Mouse (Mus musculus) intestine, embryonic 16.5 days (tissue): ENCODE data around the gene Fdx1. TPM values are rescaled to one million over a fixed set of nuclear protein-coding genes. Genes with fewer than 3 reads are reported as not detected.

Source experiments
- ATAC-seq: fragments of 200-750 bp; cut with Nextera tagmentation; 2 replicates; pipeline ENCODE4 v1.8.0; 2017; ENCODE audit warnings: moderate TSS enrichment, moderate library complexity
- H3K27ac ChIP-seq: fragments of 300-500 bp; sonication (generic); 2 replicates; pipeline ENCODE4 v1.5.1; 2014; ENCODE audit warnings: mild to moderate bottlenecking, low read length
- H3K27me3 ChIP-seq: fragments of 300-500 bp; sonication (generic); replicated peaks from 2 replicates; pipeline ENCODE4 v1.6.1; 2014; ENCODE audit warnings: low read length, control low read depth, mixed read lengths; ENCODE audit not compliant: control insufficient read depth, insufficient read depth
- H3K36me3 ChIP-seq: fragments of 300-500 bp; sonication (generic); 2 replicates; pipeline ENCODE4 v1.6.1; 2014; ENCODE audit warnings: low read length, control low read depth; ENCODE audit not compliant: control insufficient read depth, insufficient read depth
- H3K4me1 ChIP-seq: fragments of 300-500 bp; sonication (generic); 2 replicates; pipeline ENCODE4 v1.6.1; 2014; ENCODE audit warnings: low read length, control low read depth, mixed read lengths; ENCODE audit not compliant: control insufficient read depth, insufficient read depth
- H3K4me2 ChIP-seq: fragments of 300-500 bp; sonication (generic); 2 replicates; pipeline ENCODE4 v1.6.1; 2014; ENCODE audit warnings: low read depth, low read length, control low read depth
- H3K4me3 ChIP-seq: fragments of 300-500 bp; sonication (generic); 2 replicates; pipeline ENCODE4 v1.5.1; 2014; ENCODE audit warnings: mild to moderate bottlenecking, low read length
- H3K9ac ChIP-seq: fragments of 300-500 bp; sonication (generic); 2 replicates; pipeline ENCODE4 v1.6.1; 2014; ENCODE audit warnings: low read depth, low read length
- H3K9me3 ChIP-seq: fragments of 300-500 bp; sonication (generic); 2 replicates; pipeline ENCODE4 v1.6.1; 2016; ENCODE audit warnings: low read length, control low read depth; ENCODE audit not compliant: control insufficient read depth
- WGBS: fragments of 180-500 bp; shearing (Covaris S2); extraction: QIAGEN DNeasy Blood & Tissue Kit; methylation state at CpG from one replicate; pipeline ENCODE4 v1.1.7; 2014; 5-methylcytosine and 5-hydroxymethylcytosine counted together
- polyA plus RNA-seq: library from polyadenylated mRNA; unstranded; fragments of >200 nt; fragmentation: Nextera tagmentation; extraction: Ambion mirVana; gene quantifications from 2 replicates; pipeline ENCODE4 v1.2.1, GENCODE M21; 2015

Gene Fdx1
- polyA plus RNA-seq, 1 experiment from 2014 or later, result 85.7 TPM

DNA sequence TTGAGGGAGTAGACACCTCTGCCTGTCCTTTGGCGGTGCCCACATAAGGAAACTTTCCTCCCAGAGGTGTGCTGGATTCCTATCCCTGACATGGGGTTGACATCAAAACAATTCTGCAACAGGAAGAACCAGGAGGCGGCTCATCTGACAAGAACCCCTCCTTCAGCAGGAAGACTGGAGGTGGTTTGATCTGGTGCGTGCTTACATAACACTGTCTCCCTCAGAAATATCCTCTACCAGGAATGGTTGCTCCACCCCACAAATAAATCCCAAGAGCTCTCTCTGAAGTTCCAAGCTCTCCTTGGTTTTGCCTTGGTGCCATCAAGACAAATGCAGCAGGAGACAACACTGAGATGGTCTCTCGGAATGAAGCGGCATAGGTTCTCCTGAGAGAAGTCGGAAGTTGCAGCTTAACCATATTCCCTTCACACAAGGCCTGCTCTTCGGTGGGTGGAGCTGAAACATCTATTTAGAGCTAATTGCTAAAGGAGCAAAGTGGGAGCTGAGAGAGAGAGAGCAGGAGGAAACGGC is 38.7 kb downstream of the Fdx1 start:
- Histone ChIP-seq H3K4me1 (peaks cover 6% of the 10 kb centered on the region; the same call in 1 of the 2 replicates), H3K4me3 (no peak overlapping the region), H3K27ac (no peak overlapping the region), H3K27me3 (no peaks in the 10 kb centered on the region), H3K9me3 (no peaks in the 10 kb centered on the region), H3K36me3 (no peaks in the 10 kb centered on the region), H3K9ac (no peak overlapping the region), H3K4me2 (no peak overlapping the region)
- ATAC-seq, result no peak
- 76% methylated on average over 8 of the region's 8 CpGs for WGBS

DNA sequence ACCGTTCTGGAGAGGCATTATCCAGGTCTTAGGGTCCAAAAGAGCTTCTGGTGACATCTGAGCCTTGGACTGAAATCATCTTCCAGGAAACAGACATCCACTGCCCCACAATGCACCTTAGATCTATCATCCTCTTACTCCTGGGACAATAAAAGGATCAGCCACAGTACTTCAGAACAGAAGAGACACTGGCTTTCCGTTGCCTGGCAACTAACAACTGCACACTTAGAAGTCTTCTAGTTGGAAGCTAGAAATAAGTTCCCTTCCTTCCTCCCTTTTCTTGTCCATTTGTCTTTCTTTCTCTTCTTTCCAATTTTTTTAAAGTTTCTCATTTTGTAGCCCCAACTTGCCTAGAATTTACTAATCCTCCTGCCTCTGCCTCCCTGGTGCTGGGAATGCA is 40.6 kb downstream of the Fdx1 start:
- no peaks in the 10 kb centered on the region for H3K36me3 ChIP-seq
- H3K4me3 ChIP-seq, result no peak overlapping the region
- H3K27ac ChIP-seq, result no peak overlapping the region
- H3K27me3 ChIP-seq, result no peaks in the 10 kb centered on the region
- H3K4me2 ChIP-seq, result no peak overlapping the region
- H3K9me3 ChIP-seq, result no peaks in the 10 kb centered on the region
- no peak overlapping the region for H3K9ac ChIP-seq
- ATAC-seq, result no peak
- peaks cover under 1% of the 10 kb centered on the region; the same call in 1 of the 2 replicates for H3K4me1 ChIP-seq
- 81% methylated on average over 2 of the region's 2 CpGs for WGBS

DNA sequence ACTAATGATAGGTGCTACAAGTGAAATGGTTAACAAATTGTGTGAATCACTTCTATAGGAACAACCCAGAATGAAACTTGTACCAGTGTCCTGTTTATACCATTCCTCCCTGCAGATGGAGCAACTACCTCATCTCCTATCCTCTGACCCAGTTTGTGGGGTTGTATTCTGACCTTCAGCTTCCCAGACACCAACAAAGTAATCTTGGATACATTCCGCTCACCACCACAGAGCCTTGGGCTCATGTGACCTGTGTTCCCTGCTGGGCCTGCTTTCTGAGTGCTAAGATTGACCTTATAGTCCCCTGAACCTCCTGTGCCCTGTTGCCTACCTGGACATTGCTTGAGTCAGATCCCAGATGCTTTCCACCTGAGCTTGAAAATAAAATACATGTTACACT is 47.8 kb downstream of the Fdx1 start:
- H3K9ac ChIP-seq, result no peak overlapping the region
- no peaks in the 10 kb centered on the region for H3K4me1 ChIP-seq
- no peaks in the 10 kb centered on the region for H3K36me3 ChIP-seq
- H3K4me2 ChIP-seq, result no peak overlapping the region
- WGBS, result 71% methylated on average over 1 of the region's 1 CpGs
- no peak overlapping the region for H3K4me3 ChIP-seq
- no peaks in the 10 kb centered on the region for H3K9me3 ChIP-seq
- ATAC-seq, result no peak
- no peak overlapping the region for H3K27ac ChIP-seq
- H3K27me3 ChIP-seq, result no peaks in the 10 kb centered on the region

DNA sequence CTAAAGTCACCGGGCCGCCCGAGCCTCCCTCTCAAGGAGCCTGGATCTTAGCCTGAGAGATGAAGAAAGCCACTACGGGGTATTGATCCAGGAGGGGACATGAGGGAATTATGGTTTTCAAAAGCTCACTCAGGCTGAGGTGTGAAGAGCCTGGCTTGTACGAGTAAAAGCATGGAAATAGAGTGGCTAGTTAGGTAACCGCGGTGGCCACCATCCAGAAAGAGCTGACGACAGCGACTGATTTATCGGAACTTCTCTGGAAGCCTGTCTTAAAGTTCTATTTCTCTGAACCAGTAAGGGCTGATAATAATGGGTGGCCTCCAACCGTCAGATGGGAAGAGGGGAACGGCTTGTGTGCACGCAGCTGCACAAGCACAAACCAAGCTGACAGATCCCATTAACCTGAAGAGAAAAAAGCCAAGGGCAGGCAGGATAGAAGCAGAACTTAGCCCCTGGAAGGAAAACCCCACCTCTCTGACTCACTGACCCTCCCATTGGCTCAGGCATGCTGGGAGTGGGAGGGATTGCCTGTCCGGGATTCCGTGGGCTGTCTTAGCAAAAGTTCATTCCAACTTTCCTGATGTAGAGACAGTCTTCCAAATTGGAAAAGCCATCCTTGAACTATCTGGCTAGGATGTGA is 48.8 kb downstream of the Fdx1 start:
- Histone ChIP-seq H3K36me3 (no peaks in the 10 kb centered on the region), H3K4me2 (no peak overlapping the region), H3K9me3 (no peaks in the 10 kb centered on the region), H3K27ac (no peak overlapping the region), H3K4me3 (no peak overlapping the region), H3K9ac (no peak overlapping the region), H3K4me1 (no peaks in the 10 kb centered on the region), H3K27me3 (no peaks in the 10 kb centered on the region)
- WGBS, result 75% methylated on average over 15 of the region's 15 CpGs
- ATAC-seq, result no peak

DNA sequence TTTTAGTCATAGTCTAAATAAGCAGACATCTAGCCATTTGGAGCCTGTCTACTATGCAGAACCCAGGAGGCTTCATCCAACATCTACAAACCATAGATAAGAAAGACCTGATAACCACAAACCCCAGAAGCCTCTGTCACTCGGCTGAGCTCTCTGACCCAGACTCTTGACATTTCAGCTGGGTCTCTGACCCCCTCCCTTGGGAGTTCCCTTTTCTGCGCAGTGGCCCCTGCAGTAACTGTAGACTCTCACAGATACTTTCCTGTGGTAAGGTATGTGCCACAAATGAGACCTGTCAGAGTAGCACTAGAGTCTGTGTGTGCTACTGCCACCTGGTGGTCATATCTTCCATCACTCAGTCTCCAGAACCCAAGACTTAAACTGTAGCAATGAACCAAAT is 54.5 kb downstream of the Fdx1 start:
- Histone ChIP-seq H3K27me3 (no peaks in the 10 kb centered on the region), H3K36me3 (no peaks in the 10 kb centered on the region), H3K4me2 (no peak overlapping the region), H3K9ac (no peak overlapping the region), H3K4me1 (no peaks in the 10 kb centered on the region), H3K9me3 (no peaks in the 10 kb centered on the region), H3K27ac (no peak overlapping the region), H3K4me3 (no peak overlapping the region)
- 4% methylated on average over 2 of the region's 2 CpGs for WGBS
- ATAC-seq, result no peak; the same call in 1 of the 2 replicates

DNA sequence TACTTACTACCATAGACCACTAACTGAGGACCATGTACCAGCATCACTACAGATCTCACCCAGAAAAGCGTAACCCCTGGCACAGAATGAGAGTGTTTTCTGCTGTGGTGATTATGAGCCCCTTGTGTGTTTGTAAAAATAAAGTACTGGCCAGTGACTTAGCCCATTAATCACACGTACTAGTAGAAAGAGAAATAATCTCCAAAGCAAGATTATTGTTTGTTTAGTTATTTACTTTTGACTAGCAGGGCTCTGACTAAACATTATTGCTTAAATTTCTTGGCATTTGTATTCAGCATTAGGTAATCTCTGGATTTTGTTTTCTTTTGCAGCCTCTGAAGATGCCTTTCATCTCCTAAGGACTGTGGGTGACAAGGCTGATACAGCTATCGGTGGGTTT is 55.1 kb downstream of the Fdx1 start:
- WGBS, result 72% methylated on average over 3 of the region's 3 CpGs

DNA sequence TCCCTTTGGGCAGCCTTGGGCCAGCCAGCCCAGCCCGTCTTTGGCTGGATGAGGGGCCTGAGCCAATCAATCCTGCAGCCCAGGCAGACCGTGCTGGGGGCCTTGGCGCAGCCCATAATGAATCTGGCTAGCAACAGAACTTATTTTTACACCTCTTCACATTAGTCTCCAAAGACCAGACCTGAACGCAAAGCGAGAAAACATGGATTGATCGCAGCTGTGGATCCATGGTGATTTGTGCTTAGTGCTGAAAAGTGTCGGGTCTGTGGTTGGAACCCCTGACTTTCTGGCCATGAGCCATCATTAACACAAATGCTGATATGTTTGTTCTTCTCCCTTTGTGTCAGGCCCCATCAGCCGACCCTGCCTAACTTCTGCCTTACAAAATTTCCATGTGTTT is 56.4 kb downstream of the Fdx1 start:
- Histone ChIP-seq H3K9me3 (no peaks in the 10 kb centered on the region), H3K27ac (no peak overlapping the region), H3K4me3 (no peak overlapping the region), H3K4me1 (no peaks in the 10 kb centered on the region), H3K9ac (no peak overlapping the region), H3K4me2 (no peak overlapping the region), H3K36me3 (no peaks in the 10 kb centered on the region), H3K27me3 (no peaks in the 10 kb centered on the region)
- no peak for ATAC-seq
- WGBS, result 80% methylated on average over 8 of the region's 8 CpGs

More for the DNA sequence above, 55.1 kb downstream of the Fdx1 start:
- Histone ChIP-seq H3K36me3 (no peaks in the 10 kb centered on the region), H3K4me2 (no peak overlapping the region), H3K27me3 (no peaks in the 10 kb centered on the region), H3K4me1 (no peaks in the 10 kb centered on the region), H3K9me3 (no peaks in the 10 kb centered on the region), H3K27ac (no peak overlapping the region), H3K9ac (no peak overlapping the region), H3K4me3 (no peak overlapping the region)
- ATAC-seq, result no peak

Other genes starting within 250 kb of the Fdx1 start
- gene Arhgap20, start 198.2 kb downstream of the Fdx1 start, polyA plus RNA-seq, result 1.7 TPM in 2 replicates
- gene Rdx, start 83.6 kb upstream of the Fdx1 start, polyA plus RNA-seq, result 43.4 and 52.8 TPM in 2 replicates
- gene Zc3h12c, start 205.0 kb upstream of the Fdx1 start, polyA plus RNA-seq, result 1.0 and 1.2 TPM in 2 replicates